Mouse (Mus musculus) A20 (cell line): ENCODE measurements at regions not wholly inside any gene's neighbourhood (a gene's known extent, or its start where the extent isn't known, plus 50 kb on each side); places are given as distances from the start of the nearest gene placed in this dataset.

Experiments used
- DNase-seq: peaks from one replicate; pipeline ENCODE4 v3.0.0-alpha.2; 2011; ENCODE audit warnings: low read depth, low spot score

GRCm38 (mm10) chr1:185519811-185520210 is 65.2 kb downstream of the Slc30a10 start:
- DNase-seq = peak; percentile 2

GRCm38 (mm10) chr1:185524020-185524419 is 69.4 kb downstream of the Slc30a10 start:
- no peak for DNase-seq

DNA sequence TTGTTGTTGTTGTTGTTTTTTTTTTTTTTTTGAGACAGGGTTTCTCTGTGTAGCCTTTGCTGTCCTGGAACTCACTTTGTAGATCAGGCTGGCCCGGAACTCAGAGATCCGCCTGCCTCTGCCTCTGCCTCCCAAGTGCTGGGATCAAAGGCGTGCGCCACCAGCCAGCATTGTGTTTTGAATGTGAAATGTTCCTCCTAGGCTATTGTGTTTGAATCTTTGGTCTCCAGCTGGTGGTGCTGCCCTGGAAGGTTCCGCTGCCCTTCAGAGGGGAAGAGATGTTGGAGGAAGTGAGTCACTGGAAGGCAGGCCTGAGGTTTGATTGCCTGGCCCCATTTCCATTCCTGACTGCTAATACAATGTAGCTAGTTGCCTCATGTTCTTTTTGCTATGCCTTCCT is 78.8 kb downstream of the Slc30a10 start:
- no peak for DNase-seq

GRCm38 (mm10) chr1:185534129-185534528 is 79.5 kb downstream of the Slc30a10 start:
- no peak for DNase-seq

- DNase-seq = no peak
Measured at GRCm38 (mm10) chr1:185535321-185535720, 80.7 kb downstream of the Slc30a10 start.

DNA sequence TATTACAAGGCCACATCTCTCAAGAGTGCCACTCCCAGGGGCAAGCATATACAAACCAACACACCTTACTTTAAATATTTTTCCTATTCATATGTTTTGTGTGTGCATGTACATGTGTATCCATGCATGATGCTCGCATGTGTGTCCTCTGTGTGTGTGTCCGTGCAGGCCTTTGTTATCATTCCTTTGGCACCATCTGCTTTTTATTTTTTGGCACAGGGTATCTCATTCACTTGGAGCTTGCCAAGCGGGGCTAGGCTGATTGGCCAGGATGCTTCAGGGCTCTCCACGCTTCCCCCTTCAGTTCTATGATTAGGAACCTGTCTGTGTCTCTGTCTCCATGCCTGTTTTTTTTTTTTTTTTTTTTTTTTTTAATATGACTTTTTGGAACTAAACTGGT is 82.6 kb downstream of the Slc30a10 start:
- DNase-seq = no peak

- no peak for DNase-seq
Measured at GRCm38 (mm10) chr1:185539458-185539857, 84.8 kb downstream of the Slc30a10 start.

DNA sequence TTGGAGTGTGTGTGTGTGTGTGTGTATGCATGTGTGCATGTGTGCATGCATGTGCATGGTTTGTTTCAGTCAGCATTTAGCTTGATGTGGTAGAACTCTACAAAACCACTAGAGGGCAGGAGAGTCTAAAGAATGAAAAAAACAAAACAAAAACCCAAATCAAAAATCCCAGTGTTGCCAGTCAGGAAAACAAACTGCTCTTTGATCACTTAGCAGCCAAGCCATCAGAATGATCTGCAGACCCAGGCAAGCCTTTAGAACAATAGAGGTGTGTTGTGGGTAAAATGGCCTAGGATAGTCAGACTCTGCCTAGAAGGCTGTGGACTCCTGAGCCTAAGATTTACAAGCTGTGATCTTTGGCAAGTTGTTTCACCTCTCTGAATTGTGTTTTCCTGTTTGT is 91.7 kb downstream of the Slc30a10 start:
- peak; percentile 26 for DNase-seq

GRCm38 (mm10) chr1:185572761-185573530 is 118.3 kb downstream of the Slc30a10 start:
- DNase-seq = no peak

GRCm38 (mm10) chr1:185574978-185575377 is 120.3 kb downstream of the Slc30a10 start:
- DNase-seq = no peak

DNA sequence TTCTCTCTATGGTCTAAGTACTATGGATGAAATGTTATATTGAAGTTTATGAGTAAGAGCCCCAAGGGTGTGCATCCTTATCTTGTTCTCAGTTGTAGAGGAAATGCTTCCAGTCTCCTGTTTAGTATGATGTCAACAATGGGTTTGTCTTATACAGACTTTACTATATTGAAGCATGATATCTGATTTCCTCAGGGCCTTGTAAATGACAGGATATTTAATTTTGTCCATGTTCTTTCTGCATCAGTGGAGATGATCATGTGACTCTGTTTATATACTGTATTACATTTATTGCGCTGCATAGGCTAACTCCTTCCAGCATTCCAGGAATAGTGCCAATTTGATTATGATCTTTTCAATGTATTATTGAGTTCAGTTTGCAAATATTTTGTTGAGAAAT is 125.2 kb downstream of the Slc30a10 start:
- DNase-seq = no peak

DNA sequence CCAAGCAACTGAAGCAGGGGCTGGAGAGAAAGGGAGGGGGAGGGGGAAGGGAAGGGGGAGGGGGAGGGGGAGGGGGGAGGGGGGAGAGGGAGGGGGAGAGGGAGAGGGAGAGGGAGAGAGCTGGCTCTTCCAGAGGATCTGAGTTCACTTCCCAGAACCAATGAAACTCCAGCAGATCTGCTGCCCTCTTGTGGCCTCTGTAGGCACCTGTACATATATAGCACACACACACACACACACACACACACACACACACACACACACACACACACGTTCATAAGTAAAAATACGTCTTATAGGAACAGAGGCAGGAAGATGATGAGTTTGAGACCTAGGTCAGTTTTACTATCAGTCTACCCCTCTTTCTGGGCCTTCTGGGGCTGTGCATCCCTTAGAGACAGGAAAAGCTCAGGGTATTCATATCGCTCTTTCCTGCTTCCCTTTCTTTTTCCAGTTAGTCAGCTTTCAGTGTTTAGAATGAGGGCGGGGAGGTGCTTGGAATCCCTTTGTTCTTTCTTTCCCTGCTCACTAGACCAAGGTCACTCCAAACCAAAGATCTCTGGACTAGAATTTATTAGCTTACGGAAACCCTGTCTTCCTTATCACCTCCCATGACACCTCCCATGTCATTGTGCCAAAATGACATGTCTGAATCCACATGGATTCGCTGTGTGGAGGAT is 130.7 kb downstream of the Slc30a10 start:
- no peak for DNase-seq

DNA sequence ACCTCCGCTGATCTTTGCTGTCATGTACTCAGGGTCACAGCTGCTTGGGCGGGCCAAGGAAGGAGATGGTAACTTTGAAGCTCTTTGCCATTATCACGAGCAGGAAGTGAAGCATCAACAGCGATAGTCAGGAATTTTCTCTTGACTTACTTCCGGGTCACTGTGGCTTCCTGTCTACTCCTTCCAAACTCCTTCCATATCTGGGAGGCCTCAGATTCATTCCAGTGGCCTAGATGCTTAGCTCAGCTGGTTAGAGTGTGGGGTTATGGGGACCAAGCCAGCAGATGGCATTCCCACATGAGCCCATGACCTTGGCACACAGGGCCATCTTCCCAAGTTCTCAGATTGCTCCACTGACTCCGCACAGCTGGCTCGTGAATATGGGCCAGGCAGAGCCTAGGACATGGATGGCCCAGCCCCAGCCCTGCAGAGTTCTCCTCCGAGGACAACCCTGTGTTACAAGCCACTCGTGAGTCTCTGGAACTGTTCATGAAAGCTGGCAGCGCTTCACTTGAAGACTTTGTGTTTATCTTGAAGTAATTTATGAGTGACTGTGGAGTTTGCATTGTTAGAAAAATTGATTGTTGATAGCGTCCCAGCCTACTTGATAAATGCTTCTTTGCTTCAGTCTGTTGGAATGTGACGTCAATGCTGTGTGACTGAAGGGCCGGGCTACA is 133.2 kb downstream of the Slc30a10 start:
- DNase-seq = no peak

DNA sequence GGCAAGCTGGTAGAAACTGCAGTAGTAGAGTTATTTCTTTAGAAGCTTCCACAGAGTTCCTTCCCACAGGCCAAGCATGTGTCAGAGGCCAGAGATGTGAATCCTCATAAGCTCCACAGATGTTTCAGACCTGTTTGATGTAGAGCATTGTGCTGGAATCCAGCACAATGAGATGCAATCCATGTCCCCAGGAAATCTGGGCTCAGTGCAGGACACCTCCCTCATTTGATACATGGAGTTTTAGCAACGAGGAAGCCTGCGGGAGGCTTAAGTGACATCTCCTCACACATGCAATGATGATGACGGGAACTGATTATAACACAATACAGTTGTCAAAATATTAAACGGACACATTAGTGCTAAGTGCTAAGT is 133.7 kb downstream of the Slc30a10 start:
- no peak for DNase-seq

- DNase-seq = no peak
Measured at GRCm38 (mm10) chr1:185596815-185597214, 142.2 kb downstream of the Slc30a10 start.

GRCm38 (mm10) chr1:185598514-185598913 is 143.9 kb downstream of the Slc30a10 start:
- no peak for DNase-seq

- DNase-seq = no peak
Measured at GRCm38 (mm10) chr1:185601166-185601565, 146.5 kb downstream of the Slc30a10 start.

DNA sequence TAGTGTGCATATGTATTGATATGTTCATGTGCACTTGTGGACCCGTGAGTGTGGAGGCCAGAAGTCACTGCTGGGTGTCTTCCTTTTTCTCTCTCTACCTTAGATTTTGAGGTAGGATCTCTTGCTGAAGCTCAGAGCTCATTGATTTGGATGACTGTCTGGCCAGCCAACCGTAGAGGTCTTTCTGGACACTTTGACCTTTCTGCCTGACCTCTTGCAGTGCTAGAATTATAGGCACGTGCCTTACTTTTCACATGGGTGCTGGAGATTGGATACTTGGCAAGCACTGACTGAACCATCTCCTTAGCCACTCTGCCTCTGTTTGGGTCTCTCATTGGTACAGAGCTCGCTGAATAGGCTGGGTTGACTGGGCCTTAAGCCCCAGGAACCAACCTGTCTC is 151.3 kb downstream of the Slc30a10 start:
- no peak for DNase-seq

DNA sequence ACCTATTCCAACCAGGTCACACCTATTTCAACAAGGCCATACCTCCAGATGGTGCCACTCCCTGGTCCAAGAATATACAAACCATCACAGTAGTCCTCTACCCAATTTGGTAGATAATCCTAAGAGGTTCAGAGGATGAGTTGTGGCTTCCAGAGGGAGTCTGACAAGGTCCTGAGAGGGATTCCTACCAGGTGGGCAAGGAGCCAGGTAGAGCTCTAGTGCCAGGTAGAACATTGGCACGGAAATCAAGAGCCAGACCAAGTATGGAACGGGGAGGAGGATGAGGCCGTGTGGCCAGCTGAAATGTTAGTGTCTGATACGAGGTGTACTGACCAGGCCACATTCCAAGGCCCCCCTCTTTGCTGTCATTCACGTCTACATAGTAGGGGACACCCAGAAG is 153.0 kb downstream of the Slc30a10 start:
- no peak for DNase-seq

- DNase-seq = no peak
Measured at GRCm38 (mm10) chr1:185608440-185608839, 153.8 kb downstream of the Slc30a10 start.

DNA sequence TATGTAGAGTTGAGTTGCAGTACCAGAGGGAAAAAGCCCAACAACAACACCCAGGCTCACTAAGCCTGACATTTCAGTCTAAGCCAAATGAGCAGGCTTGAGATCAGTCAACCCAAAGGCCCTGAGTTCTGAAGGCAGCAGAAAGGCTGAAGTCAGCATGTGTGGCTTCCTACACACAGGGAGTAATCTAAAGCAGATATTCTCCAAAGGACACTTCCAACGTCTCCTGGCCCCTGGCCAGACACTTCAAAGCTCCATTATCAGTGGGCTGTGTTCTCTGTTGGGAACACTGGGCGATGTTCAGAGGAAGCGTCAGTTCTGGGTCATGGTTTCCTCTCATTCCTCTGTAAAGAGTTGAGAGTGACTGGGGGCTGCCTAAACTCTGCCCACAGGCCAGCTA is 155.9 kb downstream of the Slc30a10 start:
- DNase-seq = no peak

DNA sequence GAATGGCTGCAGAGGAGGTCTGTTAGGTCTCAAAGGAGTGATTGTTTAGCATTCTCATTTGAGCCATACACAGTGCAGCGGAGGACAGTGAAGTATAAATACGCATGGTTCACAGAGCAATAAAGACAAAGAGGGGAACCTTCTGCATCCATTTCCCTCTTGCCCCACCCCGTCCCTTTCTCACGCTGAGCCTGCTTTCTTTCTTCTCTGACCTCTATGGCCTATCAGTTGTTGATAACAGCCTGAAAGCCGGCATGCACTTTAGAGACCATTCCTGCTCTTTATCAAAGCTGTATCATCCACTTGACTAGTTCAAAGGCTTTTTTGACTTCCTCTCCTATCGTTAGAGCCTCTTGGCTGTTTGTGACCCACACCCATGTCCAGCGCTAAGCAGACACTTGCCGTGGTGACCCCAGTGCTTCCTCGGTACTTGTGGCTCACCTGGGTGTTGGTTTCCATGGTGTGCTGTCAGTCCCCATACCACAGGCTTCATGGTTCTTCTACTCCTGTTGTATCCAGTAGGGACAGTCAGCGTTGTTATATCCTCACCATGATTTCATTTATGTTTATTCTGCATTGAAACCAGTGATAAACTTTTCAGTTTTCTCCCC is 161.3 kb downstream of the Slc30a10 start:
- DNase-seq = no peak
